Mouse (Mus musculus) lung, adult 18-20 months (tissue): ENCODE data around the gene Gria1.

Source experiments
- DNase-seq, 2 experiments: peaks; one replicate each; pipeline ENCODE4 v3.0.0; 2022; ENCODE audit warnings: mixed read lengths in 2 of 2

The Gria1 gene

GRCm38 (mm10) chr11:57062441-57062840 lies 51.3 kb downstream of the Gria1 start:
- DNase-seq = no peak

GRCm38 (mm10) chr11:57070196-57070901 lies 59.2 kb downstream of the Gria1 start:
- no peak for DNase-seq

- no peak for DNase-seq
Measured at GRCm38 (mm10) chr11:57072171-57072570, 61.0 kb downstream of the Gria1 start.

- DNase-seq = no peak
Measured at GRCm38 (mm10) chr11:57079423-57079822, 68.2 kb downstream of the Gria1 start.

GRCm38 (mm10) chr11:57089527-57089926 lies 78.3 kb downstream of the Gria1 start:
- no peak for DNase-seq

GRCm38 (mm10) chr11:57090705-57091104 lies 79.5 kb downstream of the Gria1 start:
- no peak for DNase-seq

- no peak for DNase-seq
Measured at GRCm38 (mm10) chr11:57091276-57091914, 80.2 kb downstream of the Gria1 start.

GRCm38 (mm10) chr11:57100491-57100890 lies 89.3 kb downstream of the Gria1 start:
- DNase-seq = no peak

GRCm38 (mm10) chr11:57103751-57104254 lies 92.6 kb downstream of the Gria1 start:
- no peak for DNase-seq

- no peak for DNase-seq
Measured at GRCm38 (mm10) chr11:57105683-57106082, 94.5 kb downstream of the Gria1 start.

GRCm38 (mm10) chr11:57112386-57112785 lies 101.2 kb downstream of the Gria1 start:
- DNase-seq = no peak

- DNase-seq = no peak
Measured at GRCm38 (mm10) chr11:57114410-57114809, 103.2 kb downstream of the Gria1 start.

GRCm38 (mm10) chr11:57127066-57127465 lies 115.9 kb downstream of the Gria1 start:
- DNase-seq = no peak

- DNase-seq = no peak
Measured at GRCm38 (mm10) chr11:57140162-57140780, 129.1 kb downstream of the Gria1 start.

- DNase-seq = no peak
Measured at GRCm38 (mm10) chr11:57143681-57144080, 132.5 kb downstream of the Gria1 start.

- no peak for DNase-seq
Measured at GRCm38 (mm10) chr11:57145192-57145591, 134.0 kb downstream of the Gria1 start.

GRCm38 (mm10) chr11:57145704-57146103 lies 134.5 kb downstream of the Gria1 start:
- DNase-seq = no peak

- DNase-seq = no peak
Measured at GRCm38 (mm10) chr11:57151674-57152073, 140.5 kb downstream of the Gria1 start.

- DNase-seq = no peak
Measured at GRCm38 (mm10) chr11:57154998-57155397, 143.8 kb downstream of the Gria1 start.

- DNase-seq = no peak
Measured at GRCm38 (mm10) chr11:57159412-57159811, 148.2 kb downstream of the Gria1 start.

GRCm38 (mm10) chr11:57160076-57160475 lies 148.9 kb downstream of the Gria1 start:
- no peak for DNase-seq

- no peak for DNase-seq
Measured at GRCm38 (mm10) chr11:57162931-57163330, 151.7 kb downstream of the Gria1 start.

- no peak for DNase-seq
Measured at GRCm38 (mm10) chr11:57170058-57170457, 158.9 kb downstream of the Gria1 start.

GRCm38 (mm10) chr11:57174165-57174564 lies 163.0 kb downstream of the Gria1 start:
- no peak for DNase-seq
